Mouse (Mus musculus): Measurements from ENCODE around the gene Acod1. TPM values are rescaled to one million over a fixed set of nuclear protein-coding genes. Genes with fewer than 3 reads are reported as not detected.

The Acod1 gene
- total and polyA plus RNA-seq, 3 experiments = 0.06 TPM; not detected in 2

- no peak for DNase-seq
These were observed 26.0 kb downstream of the Acod1 start for GRCm38 (mm10) chr14:103072731-103073130.

DNA sequence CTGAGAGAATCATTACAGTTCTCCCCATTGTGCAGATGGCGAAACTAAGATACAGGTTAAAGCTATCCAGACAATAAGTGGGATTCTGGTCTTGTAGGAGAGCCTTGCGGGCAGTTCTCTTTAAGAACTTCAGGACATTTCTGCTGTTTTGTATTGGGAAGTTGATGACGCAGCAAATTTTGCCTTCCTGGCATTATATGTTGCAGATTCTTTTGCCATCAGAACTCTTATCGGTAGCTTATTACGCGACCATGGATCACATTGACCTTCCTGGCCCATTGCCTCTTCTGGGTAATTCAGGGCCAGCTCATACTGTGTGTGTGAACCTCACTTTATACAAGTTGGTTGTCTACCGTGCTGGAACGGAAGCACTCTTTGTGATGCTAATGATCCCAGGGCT lies 27.0 kb downstream of the Acod1 start:
- DNase-seq = no peak

- no peak for DNase-seq
These were observed 28.4 kb downstream of the Acod1 start for GRCm38 (mm10) chr14:103075166-103075565.

DNA sequence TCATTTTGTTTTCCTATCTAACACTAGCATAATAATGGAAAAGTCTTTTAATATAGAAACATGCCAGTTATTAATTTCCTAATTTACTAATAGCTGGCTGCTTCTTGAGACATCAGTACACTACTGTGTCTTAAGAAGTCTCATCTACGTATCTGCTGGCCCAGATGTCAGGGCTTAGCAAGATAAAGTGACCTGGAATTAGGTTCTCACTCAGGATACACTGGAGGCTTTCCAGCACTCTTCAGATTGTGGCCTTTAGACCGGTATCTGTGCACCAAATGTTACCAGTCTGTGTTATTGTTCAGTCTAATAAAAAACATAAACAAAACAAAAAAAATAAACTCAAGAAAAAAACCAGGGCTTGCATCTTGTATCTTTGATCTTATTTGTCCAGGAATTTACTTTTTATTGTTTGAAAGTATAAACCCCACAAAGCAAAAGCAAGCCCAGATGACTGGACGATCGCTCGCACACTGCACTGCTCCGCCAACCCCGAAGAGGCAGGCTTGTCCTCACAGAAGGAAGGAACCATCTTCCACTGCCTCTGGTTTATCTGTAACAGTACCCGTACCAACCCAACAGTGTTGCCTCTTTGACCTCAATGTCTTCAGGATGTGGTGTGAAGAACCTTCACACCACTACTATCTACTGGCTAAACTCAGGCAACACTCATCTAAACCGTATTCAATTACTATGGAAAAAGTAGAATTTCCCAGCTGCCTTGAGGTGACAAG lies 30.7 kb downstream of the Acod1 start:
- no peak for DNase-seq

DNA sequence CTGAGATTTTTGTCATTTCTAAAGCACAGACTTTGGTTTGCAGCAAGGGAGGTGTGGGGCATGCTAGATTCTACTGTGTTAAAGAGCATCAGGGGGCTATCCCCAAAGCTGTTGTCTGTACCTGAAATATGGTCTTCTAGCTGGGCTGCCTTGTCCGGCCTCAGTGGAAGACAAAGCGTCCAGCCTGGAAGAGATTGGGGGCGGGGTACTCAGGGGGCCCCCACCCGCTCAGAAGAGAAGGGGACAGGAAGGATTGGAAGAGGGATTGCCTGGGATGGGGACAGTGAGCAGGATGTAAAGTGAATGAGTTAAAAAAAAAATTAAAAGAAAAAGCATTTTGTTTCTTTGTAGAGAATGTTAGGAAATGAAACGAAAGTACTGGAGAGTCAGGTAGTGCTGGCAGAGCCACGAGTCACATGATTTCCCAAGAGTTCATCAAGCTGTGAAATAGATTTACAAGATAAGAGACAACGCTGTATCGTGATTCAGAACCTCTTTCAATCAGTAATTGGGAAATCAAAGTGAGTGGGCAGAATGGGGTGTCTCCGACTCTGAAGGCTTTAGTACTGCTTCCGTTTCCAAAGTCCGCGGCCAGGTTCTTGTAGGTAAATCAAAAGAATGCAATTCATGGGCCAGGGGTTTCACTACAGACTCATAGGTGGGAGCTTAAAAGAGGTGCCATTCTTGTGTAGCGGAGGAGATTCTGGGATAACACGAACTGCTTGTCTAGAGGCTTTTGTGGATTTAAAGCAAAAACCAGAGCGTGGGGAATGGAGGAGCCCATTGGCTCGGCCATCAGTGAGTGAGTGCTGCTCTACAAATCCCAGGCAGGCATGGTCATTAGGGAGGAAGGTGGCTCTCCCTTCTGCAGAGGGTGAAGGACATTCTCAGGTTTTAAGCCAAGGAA lies 31.5 kb downstream of the Acod1 start:
- DNase-seq = peak; percentile 26

GRCm38 (mm10) chr14:103079209-103079977 lies 32.6 kb downstream of the Acod1 start:
- DNase-seq = no peak

- DNase-seq = no peak
These were observed 39.2 kb downstream of the Acod1 start for GRCm38 (mm10) chr14:103085840-103086533.

DNA sequence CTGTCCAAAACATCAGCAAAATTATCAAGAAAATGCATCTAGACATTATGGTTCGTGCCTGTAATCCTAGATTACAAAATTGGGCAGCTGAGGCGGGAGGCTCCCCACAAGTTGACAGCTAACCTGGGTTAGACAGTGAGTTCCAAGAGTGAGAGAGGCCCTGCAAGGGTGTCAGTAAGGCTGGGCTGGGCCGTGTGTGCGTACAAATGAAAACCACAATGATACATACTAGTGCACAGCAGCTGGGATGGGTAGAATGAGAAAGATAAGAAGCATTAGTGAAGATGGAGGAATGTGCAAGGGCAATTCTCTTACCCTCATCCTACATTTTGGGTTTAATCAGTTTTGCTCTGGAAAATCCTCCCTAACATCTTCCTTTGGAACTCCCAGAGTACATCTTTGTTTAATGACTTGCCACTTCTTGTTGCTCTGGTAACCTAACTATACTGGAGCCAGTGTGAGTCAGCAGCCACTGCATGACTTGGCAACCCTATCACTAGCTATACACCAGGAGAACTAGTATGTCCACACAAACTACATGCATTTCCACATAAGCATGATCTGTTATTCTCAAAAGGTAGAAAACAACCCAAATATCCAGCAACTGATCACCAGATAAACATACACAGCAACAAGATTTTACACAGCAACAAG lies 40.0 kb downstream of the Acod1 start:
- peak; percentile 55 for DNase-seq

GRCm38 (mm10) chr14:103087846-103088245 lies 41.1 kb downstream of the Acod1 start:
- peak; percentile 36 for DNase-seq

DNA sequence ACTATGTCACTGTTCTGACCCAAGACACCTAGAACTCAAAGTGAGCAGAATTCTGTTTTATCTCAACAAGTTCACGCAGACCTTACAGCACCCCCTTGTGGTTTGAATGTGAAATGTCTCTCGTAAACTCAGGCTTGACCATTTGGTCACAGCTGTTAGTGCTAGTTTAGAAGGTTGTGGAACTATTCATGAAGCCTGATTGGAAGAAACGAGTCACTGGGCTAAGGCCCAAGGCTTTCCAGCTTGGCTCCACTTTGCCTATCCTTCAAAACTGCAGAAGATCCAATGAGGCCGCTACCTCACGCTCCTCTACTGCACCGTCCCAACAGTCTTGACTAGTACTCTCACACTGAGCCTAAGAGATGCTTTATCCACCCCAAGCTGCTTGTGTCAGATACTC lies 41.8 kb downstream of the Acod1 start:
- peak; percentile 58 for DNase-seq

DNA sequence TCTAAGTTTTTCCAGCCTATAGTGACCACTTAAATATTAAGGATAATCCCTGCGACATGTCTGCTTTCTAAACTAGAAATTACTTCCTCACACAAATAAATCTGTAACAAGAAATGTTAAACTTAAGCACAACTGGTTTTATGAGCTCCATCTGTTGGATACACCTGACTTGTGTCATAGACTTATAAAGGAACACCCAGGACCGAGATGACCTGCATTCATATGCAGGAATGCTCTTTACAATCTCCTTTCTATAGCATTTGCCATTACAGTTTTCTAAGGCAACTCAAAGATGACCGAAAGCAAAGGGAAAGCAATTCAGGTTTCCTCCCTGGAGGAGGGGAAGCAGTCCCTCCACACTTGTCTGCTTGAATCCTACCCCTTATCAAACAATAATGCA lies 46.5 kb downstream of the Acod1 start:
- no peak for DNase-seq

- no peak for DNase-seq
These were observed 46.9 kb downstream of the Acod1 start for GRCm38 (mm10) chr14:103093670-103094069.

DNA sequence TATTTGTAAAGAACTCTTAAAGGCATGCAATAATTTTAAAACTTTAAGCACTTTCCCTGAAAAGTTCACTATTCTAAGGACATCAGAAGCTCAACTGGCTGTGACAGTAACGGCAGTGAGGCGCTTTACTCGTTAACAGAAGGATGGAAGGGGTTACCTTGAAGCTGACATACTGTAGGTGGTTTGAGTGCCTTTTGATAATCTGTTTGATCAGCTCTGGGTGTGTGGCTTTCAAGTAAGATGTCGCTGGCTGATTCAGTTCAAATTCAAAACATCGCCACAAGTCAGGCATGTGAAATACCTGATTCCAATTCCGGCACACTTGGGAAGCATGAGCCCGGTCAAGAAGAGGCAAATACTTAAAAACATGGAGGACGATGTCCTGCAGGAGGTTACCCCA lies 48.3 kb downstream of the Acod1 start:
- DNase-seq = no peak

DNA sequence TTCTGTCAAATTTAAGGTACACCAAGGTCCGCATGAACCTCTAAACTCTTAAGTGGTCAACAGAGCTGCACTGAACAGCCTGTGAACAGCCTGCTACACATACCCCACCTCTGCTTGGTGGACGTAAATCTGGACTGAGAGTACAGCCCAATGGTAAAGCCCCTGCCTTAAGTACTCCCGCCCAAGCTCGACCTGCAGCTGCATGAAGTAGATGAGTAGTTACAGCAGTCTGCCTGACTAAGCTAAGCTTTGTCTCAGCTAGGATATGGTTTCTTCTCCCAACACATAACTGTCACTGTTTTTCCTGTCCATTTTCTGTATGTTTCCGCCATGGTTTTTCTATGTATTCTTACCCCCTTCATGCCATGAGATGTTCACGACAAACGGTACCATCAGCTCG lies 49.0 kb downstream of the Acod1 start:
- no peak for DNase-seq

- DNase-seq = peak; percentile 76
These were observed 49.8 kb downstream of the Acod1 start for GRCm38 (mm10) chr14:103096621-103097020.

- no peak for DNase-seq
These were observed 51.4 kb downstream of the Acod1 start for GRCm38 (mm10) chr14:103098213-103098586.

- peak; percentile 93 for DNase-seq
These were observed 51.9 kb downstream of the Acod1 start for GRCm38 (mm10) chr14:103098587-103099235.

DNA sequence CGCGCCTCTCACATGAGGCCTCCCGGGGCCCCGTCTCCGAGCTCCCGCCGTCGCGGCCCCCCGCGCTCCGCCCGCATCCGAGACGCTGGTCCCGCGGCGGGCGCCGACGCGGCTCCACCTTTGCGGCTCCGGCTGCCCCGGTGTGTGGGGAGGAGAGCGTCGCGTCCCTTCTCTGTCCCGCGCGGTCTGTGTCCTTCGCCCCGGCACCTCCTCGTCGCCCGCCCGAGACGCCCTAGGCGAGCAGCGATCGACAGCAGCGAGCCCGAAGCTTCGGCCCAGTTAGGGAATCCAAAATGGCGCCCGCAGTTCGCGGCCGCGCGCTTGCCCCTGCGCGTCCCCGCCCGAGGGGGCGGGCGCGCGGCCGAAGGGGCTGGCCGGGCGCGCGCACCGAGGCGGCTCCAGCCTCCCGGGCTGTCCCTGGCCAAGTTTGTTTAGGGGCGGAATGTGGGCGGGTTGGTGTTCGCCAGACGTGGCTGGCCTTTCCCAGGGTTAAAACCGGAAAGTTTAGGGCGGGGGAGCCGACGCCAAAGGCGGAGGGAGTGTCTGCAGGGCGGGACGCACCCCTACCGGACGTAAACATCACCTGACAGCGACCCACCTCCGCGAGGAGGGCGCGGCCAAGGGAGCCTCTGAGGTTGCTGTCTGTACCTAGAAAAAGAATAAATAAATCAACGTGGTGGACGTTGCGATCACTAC lies 52.6 kb downstream of the Acod1 start, which contains the start of gene Fbxl3:
Fbxl3 (minus strand) TSS at position 329 of the 696 bp plus-strand sequence.
- DNase-seq = peak; percentile 98

DNA sequence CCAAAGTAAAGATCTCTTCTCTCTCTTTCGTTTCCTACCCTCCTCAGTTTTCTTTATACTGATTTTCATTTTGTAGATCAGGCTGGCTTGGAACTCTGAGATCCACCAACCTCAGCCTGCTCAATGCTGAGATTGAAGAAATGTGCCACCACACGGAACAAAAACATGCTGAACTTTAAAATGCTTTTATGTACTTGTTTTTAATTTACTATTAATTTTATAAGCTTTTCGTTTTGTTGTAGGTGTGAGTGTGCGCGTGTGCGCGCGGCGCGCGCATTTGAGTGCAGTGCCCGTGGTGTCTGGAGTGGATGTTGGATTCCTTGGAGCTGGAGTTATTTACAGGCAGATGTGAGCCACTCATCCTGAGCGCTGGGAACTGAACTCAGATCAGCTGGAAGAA lies 53.5 kb downstream of the Acod1 start:
- no peak for DNase-seq

- peak; percentile 18 for DNase-seq
These were observed 54.4 kb downstream of the Acod1 start for GRCm38 (mm10) chr14:103101171-103101570.
